Mouse (Mus musculus) liver, embryonic 11.5 days (tissue): ENCODE data around the gene Enox1. TPM values are rescaled to one million over a fixed set of nuclear protein-coding genes. Genes with fewer than 3 reads are reported as not detected.

Source experiments
- ATAC-seq: fragments of 200-750 bp; cut with Nextera tagmentation; replicated peaks from 2 replicates; pipeline ENCODE4 v1.8.0; 2017; ENCODE audit warnings: moderate number of reproducible peaks, mild to moderate bottlenecking, moderate TSS enrichment, moderate library complexity; ENCODE audit not compliant: low FRiP score
- DNase-seq: peaks from one replicate; pipeline ENCODE4 v3.0.0-alpha.2; 2017; ENCODE audit warnings: low spot score
- H3K27ac ChIP-seq: fragments of 300-500 bp; sonication (generic); 2 replicates; pipeline ENCODE4 v1.5.1; 2014; ENCODE audit warnings: mild to moderate bottlenecking, low read depth, low read length, control low read depth
- H3K27me3 ChIP-seq: fragments of 300-500 bp; sonication (generic); replicated peaks from 2 replicates; pipeline ENCODE4 v1.6.1; 2014; ENCODE audit warnings: low read length, mixed read lengths; ENCODE audit not compliant: control insufficient read depth, insufficient read depth
- H3K36me3 ChIP-seq: fragments of 300-500 bp; sonication (generic); 2 replicates; pipeline ENCODE4 v1.6.1; 2014; ENCODE audit warnings: mild to moderate bottlenecking, low read length, moderate library complexity, mixed read lengths; ENCODE audit not compliant: control insufficient read depth, insufficient read depth
- H3K4me1 ChIP-seq: fragments of 300-500 bp; sonication (generic); replicated peaks from 2 replicates; pipeline ENCODE4 v1.6.1; 2014; ENCODE audit warnings: low read length, mixed read lengths; ENCODE audit not compliant: control insufficient read depth, insufficient read depth
- H3K4me2 ChIP-seq: fragments of 300-500 bp; sonication (generic); 2 replicates; pipeline ENCODE4 v1.6.1; 2014; ENCODE audit warnings: mild to moderate bottlenecking, control low read depth, moderate library complexity
- H3K4me3 ChIP-seq: fragments of 300-500 bp; sonication (generic); 2 replicates; pipeline ENCODE4 v1.5.1; 2014; ENCODE audit warnings: low read depth, low read length, control low read depth
- H3K9ac ChIP-seq: fragments of 300-500 bp; sonication (generic); 2 replicates; pipeline ENCODE4 v1.6.1; 2014; ENCODE audit warnings: low read depth, low read length, control low read depth
- H3K9me3 ChIP-seq: fragments of 300-500 bp; sonication (generic); 2 replicates; pipeline ENCODE4 v1.6.1; 2016; ENCODE audit warnings: low read length, inconsistent platforms, mixed read lengths; ENCODE audit not compliant: control insufficient read depth
- WGBS: fragments of 180-500 bp; shearing (Covaris S2); extraction: QIAGEN DNeasy Blood & Tissue Kit; methylation state at CpG from one replicate; pipeline ENCODE4 v1.1.7; 2014; 5-methylcytosine and 5-hydroxymethylcytosine counted together
- polyA plus RNA-seq: library from polyadenylated mRNA; unstranded; fragments of >200 nt; fragmentation: Nextera tagmentation; extraction: Ambion mirVana; gene quantifications from 2 replicates; pipeline ENCODE4 v1.2.1, GENCODE M21; 2014

Enox1 gene
- polyA plus RNA-seq, 1 experiment from 2014 or later, result 0.92 TPM

- Histone ChIP-seq H3K27ac (no peak overlapping the region), H3K36me3 (no peaks in the 10 kb centered on the region), H3K9me3 (no peaks in the 10 kb centered on the region), H3K4me3 (no peak overlapping the region), H3K4me1 (no peaks in the 10 kb centered on the region), H3K27me3 (no peaks in the 10 kb centered on the region), H3K9ac (no peak overlapping the region), H3K4me2 (no peak overlapping the region)
- ATAC-seq, result no peak
- DNase-seq, result no peak
- 79% methylated on average over 4 of the region's 4 CpGs for WGBS
Measured at GRCm38 (mm10) chr14:77297039-77297438, 140.5 kb downstream of the Enox1 start.

- ATAC-seq (no peak), DNase-seq (no peak)
- H3K4me2 ChIP-seq, result no peak overlapping the region
Measured at GRCm38 (mm10) chr14:77298327-77298726, 141.8 kb downstream of the Enox1 start.

GRCm38 (mm10) chr14:77309571-77309970 is 153.0 kb downstream of the Enox1 start:
- Histone ChIP-seq H3K9me3 (no peaks in the 10 kb centered on the region), H3K4me2 (no peak overlapping the region), H3K36me3 (no peaks in the 10 kb centered on the region), H3K4me1 (no peaks in the 10 kb centered on the region), H3K27ac (no peak overlapping the region), H3K27me3 (no peaks in the 10 kb centered on the region), H3K4me3 (no peak overlapping the region), H3K9ac (no peak overlapping the region)
- 78% methylated on average over 3 of the region's 3 CpGs for WGBS
- no peak for DNase-seq
- ATAC-seq, result no peak

More at GRCm38 (mm10) chr14:77298327-77298726, 141.8 kb downstream of the Enox1 start:
- Histone ChIP-seq H3K27me3 (no peaks in the 10 kb centered on the region), H3K4me1 (no peaks in the 10 kb centered on the region), H3K9ac (no peak overlapping the region), H3K9me3 (no peaks in the 10 kb centered on the region), H3K27ac (no peak overlapping the region), H3K4me3 (no peak overlapping the region), H3K36me3 (no peaks in the 10 kb centered on the region)
- WGBS, result 86% methylated on average over 3 of the region's 3 CpGs

GRCm38 (mm10) chr14:77311456-77311855 is 154.9 kb downstream of the Enox1 start:
- ATAC-seq (no peak), DNase-seq (no peak)
- Histone ChIP-seq H3K9me3 (no peaks in the 10 kb centered on the region), H3K4me3 (no peak overlapping the region), H3K4me1 (no peaks in the 10 kb centered on the region), H3K9ac (no peak overlapping the region), H3K27me3 (no peaks in the 10 kb centered on the region), H3K4me2 (no peak overlapping the region), H3K27ac (no peak overlapping the region), H3K36me3 (no peaks in the 10 kb centered on the region)
- 78% methylated on average over 6 of the region's 6 CpGs for WGBS

GRCm38 (mm10) chr14:77319396-77319795 is 162.8 kb downstream of the Enox1 start:
- H3K36me3 ChIP-seq, result no peaks in the 10 kb centered on the region
- H3K27me3 ChIP-seq, result no peaks in the 10 kb centered on the region
- DNase-seq (no peak), ATAC-seq (no peak)
- H3K27ac ChIP-seq, result no peak overlapping the region
- H3K4me2 ChIP-seq, result no peak overlapping the region
- H3K4me1 ChIP-seq, result no peaks in the 10 kb centered on the region
- 92% methylated on average over 7 of the region's 7 CpGs for WGBS
- H3K4me3 ChIP-seq, result no peak overlapping the region
- no peak overlapping the region for H3K9ac ChIP-seq
- no peaks in the 10 kb centered on the region for H3K9me3 ChIP-seq

- Histone ChIP-seq H3K9ac (no peak overlapping the region), H3K27ac (no peak overlapping the region), H3K4me1 (no peaks in the 10 kb centered on the region), H3K4me3 (no peak overlapping the region), H3K9me3 (no peaks in the 10 kb centered on the region), H3K4me2 (no peak overlapping the region), H3K27me3 (no peaks in the 10 kb centered on the region), H3K36me3 (no peaks in the 10 kb centered on the region)
- WGBS, result 80% methylated on average over 2 of the region's 2 CpGs
- DNase-seq (no peak), ATAC-seq (no peak)
Measured at GRCm38 (mm10) chr14:77324348-77324747, 167.8 kb downstream of the Enox1 start.

GRCm38 (mm10) chr14:77327693-77328092 is 171.1 kb downstream of the Enox1 start:
- Histone ChIP-seq H3K27me3 (no peaks in the 10 kb centered on the region), H3K4me2 (no peak overlapping the region), H3K9me3 (no peaks in the 10 kb centered on the region), H3K36me3 (no peaks in the 10 kb centered on the region), H3K4me3 (no peak overlapping the region), H3K4me1 (no peaks in the 10 kb centered on the region), H3K9ac (no peak overlapping the region), H3K27ac (no peak overlapping the region)
- DNase-seq (no peak), ATAC-seq (no peak)
- 74% methylated on average over 3 of the region's 3 CpGs for WGBS

- Histone ChIP-seq H3K4me1 (no peaks in the 10 kb centered on the region), H3K4me2 (no peak overlapping the region), H3K4me3 (no peak overlapping the region), H3K36me3 (no peaks in the 10 kb centered on the region), H3K27me3 (no peaks in the 10 kb centered on the region), H3K9me3 (no peaks in the 10 kb centered on the region), H3K9ac (no peak overlapping the region), H3K27ac (no peak overlapping the region)
- DNase-seq, result no peak
- no peak for ATAC-seq
Measured at GRCm38 (mm10) chr14:77329791-77330190, 173.2 kb downstream of the Enox1 start.

GRCm38 (mm10) chr14:77343662-77344340 is 187.2 kb downstream of the Enox1 start:
- no peak overlapping the region for H3K27ac ChIP-seq
- H3K4me3 ChIP-seq, result no peak overlapping the region
- ATAC-seq, result no peak
- DNase-seq, result no peak
- H3K4me2 ChIP-seq, result no peak overlapping the region
- no peak overlapping the region for H3K9ac ChIP-seq
- WGBS, result 44% methylated on average over 11 of the region's 11 CpGs
- no peaks in the 10 kb centered on the region for H3K9me3 ChIP-seq
- no peaks in the 10 kb centered on the region for H3K27me3 ChIP-seq
- no peaks in the 10 kb centered on the region for H3K4me1 ChIP-seq
- no peaks in the 10 kb centered on the region for H3K36me3 ChIP-seq
